Mouse (Mus musculus) monocyte, adult 59 days (primary cell): ENCODE results near the gene Rhbdd2. TPM values are rescaled to one million over a fixed set of nuclear protein-coding genes. Genes with fewer than 3 reads are reported as not detected.

ENCODE experiments used
- total RNA-seq, 2 experiments: library from RNA; stranded (reverse); gene quantifications; one replicate each; pipeline ENCODE4 v1.2.4; 2023

The Rhbdd2 gene
- 10 to 100 TPM; 10.4 to 10.5 TPM for total RNA-seq

GRCm38 (mm10) chr5:135632117-135632796 is at the start of gene Rhbdd2:
Rhbdd2 (plus strand) TSS chr5:135632618.

DNA sequence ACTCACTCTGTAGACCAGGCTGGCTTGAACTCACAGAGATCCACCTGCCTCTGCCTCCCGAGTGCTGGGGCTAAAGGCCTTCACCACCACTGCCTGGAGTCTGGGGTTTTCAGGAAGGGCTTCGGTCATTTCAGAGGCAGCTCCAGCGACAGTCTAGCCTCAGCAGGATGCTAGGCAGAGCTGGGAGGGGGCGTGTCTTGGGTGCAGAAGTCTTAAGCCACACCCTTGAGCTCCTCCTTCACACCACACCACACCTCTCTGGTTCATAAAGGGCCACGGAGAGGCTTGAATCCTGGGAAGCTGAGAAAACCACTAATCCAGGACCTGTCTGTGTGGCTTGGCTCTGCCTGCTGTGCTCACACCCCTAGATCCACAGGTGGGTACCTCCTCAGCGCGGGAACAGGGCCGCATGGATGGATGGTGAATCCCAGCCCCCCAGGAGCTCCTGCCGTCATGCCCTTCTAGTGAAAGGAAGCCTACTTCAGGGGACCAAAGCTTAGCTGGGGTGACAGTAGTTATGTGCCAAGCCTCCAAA is 37.4 kb downstream of the Rhbdd2 start, which contains the start of gene Por:
Gene Por (plus strand): TSS at position 293 of the 535 bp plus-strand sequence.

Other genes with a start within 250 kb of the Rhbdd2 start
- 10 to 100 TPM; 38.4 to 39.6 TPM for gene Pom121, start 238.1 kb upstream of the Rhbdd2 start, total RNA-seq
- 100 to 1,000 TPM; 203 to 210 TPM for gene Hip1, start 87.5 kb upstream of the Rhbdd2 start, total RNA-seq
- not detected for gene Ccl26, start 69.0 kb upstream of the Rhbdd2 start, total RNA-seq
- gene Ccl24, start 59.6 kb upstream of the Rhbdd2 start, total RNA-seq: 10 to 100 TPM; 20.6 to 33.1 TPM
- gene Por, start 37.4 kb downstream of the Rhbdd2 start, total RNA-seq: 10 to 100 TPM; 74.5 to 77.1 TPM
- gene Tmem120a, start 111.8 kb downstream of the Rhbdd2 start, total RNA-seq: 10 to 100 TPM; 11.6 to 12.8 TPM
- under 1 TPM in 1 of 2 experiments, not detected in 1; 0.73 TPM for gene Styxl1, start 145.8 kb downstream of the Rhbdd2 start, total RNA-seq
- gene Mdh2, start 145.9 kb downstream of the Rhbdd2 start, total RNA-seq: 100 to 1,000 TPM; 191 to 197 TPM
- not detected for gene Srrm3, start 174.3 kb downstream of the Rhbdd2 start, total RNA-seq